Mouse (Mus musculus): Measurements from ENCODE around the gene Hdac9. TPM values are rescaled to one million over a fixed set of nuclear protein-coding genes. Genes with fewer than 3 reads are reported as not detected.

Gene Hdac9
- polyA plus RNA-seq, 1 experiment from 2014 or later = 5.5 TPM

DNA sequence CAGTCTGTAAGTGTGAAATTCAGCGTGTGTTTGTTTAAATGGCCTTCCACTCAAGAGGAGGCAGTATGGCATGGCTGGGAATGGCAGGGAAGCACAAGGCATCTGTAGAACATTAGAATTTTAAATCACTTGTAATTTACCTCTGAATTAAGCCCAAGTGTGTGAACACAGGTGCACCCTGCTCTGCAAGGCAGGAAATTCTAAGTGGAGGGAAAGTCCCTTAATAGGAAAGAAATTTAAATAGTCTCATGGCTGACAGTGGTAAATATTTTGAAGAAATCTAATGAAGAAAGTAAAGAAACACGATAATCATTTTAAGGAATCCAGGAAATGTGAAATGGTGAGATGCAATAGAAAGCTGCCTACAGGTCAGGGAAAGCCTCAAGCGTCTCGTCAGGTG, 114.6 kb downstream of the Hdac9 start:
- Histone ChIP-seq H3K27me3 (ENCODE audit: control insufficient read depth, insufficient read depth, low read length) (no peaks in the 10 kb centered on the region), H3K9me3 (ENCODE audit: control insufficient read depth, low read length) (no peaks in the 10 kb centered on the region), H3K4me3 (ENCODE audit: low read depth, low read length) (no peak overlapping the region), H3K9ac (ENCODE audit: low read length) (no peak overlapping the region), H3K36me3 (ENCODE audit: control insufficient read depth, insufficient read depth, low read length) (no peaks in the 10 kb centered on the region), H3K4me1 (ENCODE audit: control insufficient read depth, insufficient read depth, low read length) (0 out of 2 replicates have a peak, but pooled peaks cover 3% of the 10 kb centered on the region), H3K4me2 (ENCODE audit: low read depth, severe bottlenecking) (no peak overlapping the region), H3K27ac (replicated peaks; ENCODE audit: low read depth, low read length) (no peak overlapping the region)
- DNase-seq (ENCODE audit: low spot score) (no peak), ATAC-seq (ENCODE audit: insufficient number of reproducible peaks, low FRiP score, low TSS enrichment, low read depth) (no peak)
- 65% methylated on average over 4 of the region's 4 CpGs for WGBS

DNA sequence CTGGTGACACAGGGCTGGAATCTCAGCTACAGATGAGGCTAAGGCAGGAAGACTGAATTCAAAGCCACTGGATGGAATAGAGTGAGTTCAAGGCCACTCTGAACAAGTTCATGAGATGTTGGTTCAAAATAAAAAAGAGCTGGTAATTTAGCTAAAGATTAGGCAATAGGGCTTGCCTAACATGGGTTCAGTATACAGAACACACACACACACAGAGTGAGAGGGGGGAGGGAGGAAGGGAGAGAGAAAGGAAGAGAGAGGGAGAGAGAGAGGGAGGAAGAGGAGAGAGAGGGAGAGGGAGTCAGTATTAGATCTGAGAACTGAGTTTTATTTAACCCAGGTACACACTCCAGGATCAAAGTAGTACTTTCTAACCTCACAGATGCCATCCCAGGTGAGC, 115.1 kb downstream of the Hdac9 start:
- Histone ChIP-seq H3K4me1 (ENCODE audit: control insufficient read depth, insufficient read depth, low read length) (0 out of 2 replicates have a peak, but pooled peaks cover 3% of the 10 kb centered on the region), H3K4me3 (ENCODE audit: low read depth, low read length) (no peak overlapping the region), H3K9me3 (ENCODE audit: control insufficient read depth, low read length) (no peaks in the 10 kb centered on the region), H3K27ac (replicated peaks; ENCODE audit: low read depth, low read length) (no peak overlapping the region), H3K36me3 (ENCODE audit: control insufficient read depth, insufficient read depth, low read length) (no peaks in the 10 kb centered on the region), H3K27me3 (ENCODE audit: control insufficient read depth, insufficient read depth, low read length) (no peaks in the 10 kb centered on the region), H3K4me2 (ENCODE audit: low read depth, severe bottlenecking) (no peak overlapping the region), H3K9ac (ENCODE audit: low read length) (no peak overlapping the region)
- DNase-seq (ENCODE audit: low spot score) (no peak), ATAC-seq (ENCODE audit: insufficient number of reproducible peaks, low FRiP score, low TSS enrichment, low read depth) (no peak)

DNA sequence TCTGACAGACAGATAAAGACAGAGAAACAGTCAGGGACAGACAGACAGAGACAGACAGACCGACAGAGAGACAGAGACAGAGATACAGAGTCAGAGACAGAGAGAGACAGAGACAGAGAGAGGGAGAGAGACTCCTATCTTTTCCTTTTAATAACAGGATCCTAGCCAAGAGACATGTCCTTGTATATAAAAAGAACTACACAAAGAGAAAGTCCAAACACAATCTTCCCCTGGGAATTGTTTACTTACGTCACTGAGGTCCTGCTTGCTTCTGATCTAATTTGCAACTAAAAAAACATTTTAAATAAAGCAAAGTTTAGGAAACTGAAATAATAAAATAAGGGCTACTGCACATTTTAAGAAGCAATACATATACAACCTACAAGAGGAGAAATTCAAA, 119.5 kb downstream of the Hdac9 start:
- H3K27me3 ChIP-seq (ENCODE audit: control insufficient read depth, insufficient read depth, low read length) = no peaks in the 10 kb centered on the region
- H3K4me3 ChIP-seq (ENCODE audit: low read depth, low read length) = no peak overlapping the region
- H3K27ac ChIP-seq (replicated peaks; ENCODE audit: low read depth, low read length) = no peak overlapping the region
- H3K4me1 ChIP-seq (ENCODE audit: control insufficient read depth, insufficient read depth, low read length) = 0 out of 2 replicates have a peak, but pooled peaks cover 8% of the 10 kb centered on the region
- no peak for DNase-seq (ENCODE audit: low spot score)
- H3K9me3 ChIP-seq (ENCODE audit: control insufficient read depth, low read length) = no peaks in the 10 kb centered on the region
- ATAC-seq (ENCODE audit: insufficient number of reproducible peaks, low FRiP score, low TSS enrichment, low read depth) = no peak
- no peak overlapping the region for H3K9ac ChIP-seq (ENCODE audit: low read length)
- no peaks in the 10 kb centered on the region for H3K36me3 ChIP-seq (ENCODE audit: control insufficient read depth, insufficient read depth, low read length)
- 85% methylated on average over 2 of the region's 2 CpGs for WGBS
- H3K4me2 ChIP-seq (ENCODE audit: low read depth, severe bottlenecking) = no peak overlapping the region

DNA sequence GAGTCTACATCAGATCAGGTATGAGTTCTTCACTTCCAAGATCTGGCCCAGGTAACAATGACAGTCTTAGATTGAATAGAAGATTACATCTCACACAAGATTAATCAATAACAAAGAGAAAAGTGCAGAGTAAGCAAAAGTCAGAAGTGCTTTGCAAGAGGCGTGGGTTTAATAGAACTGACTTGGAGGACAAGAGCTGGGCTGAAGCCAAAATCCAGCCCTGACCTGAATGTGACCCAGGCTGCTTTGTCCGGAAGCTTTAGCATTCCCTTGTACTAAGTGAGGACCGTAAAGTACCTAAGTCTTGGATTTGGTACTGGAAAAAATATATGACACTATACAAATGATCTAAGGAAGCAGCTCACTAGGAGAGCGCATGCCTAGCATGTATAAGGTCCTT, 121.4 kb downstream of the Hdac9 start:
- no peak overlapping the region for H3K27ac ChIP-seq (replicated peaks; ENCODE audit: low read depth, low read length)
- H3K4me1 ChIP-seq (ENCODE audit: control insufficient read depth, insufficient read depth, low read length) = peaks cover 12% of the 10 kb centered on the region
- H3K4me2 ChIP-seq (ENCODE audit: low read depth, severe bottlenecking) = no peak overlapping the region
- H3K36me3 ChIP-seq (ENCODE audit: control insufficient read depth, insufficient read depth, low read length) = no peaks in the 10 kb centered on the region
- no peaks in the 10 kb centered on the region for H3K9me3 ChIP-seq (ENCODE audit: control insufficient read depth, low read length)
- no peaks in the 10 kb centered on the region for H3K27me3 ChIP-seq (ENCODE audit: control insufficient read depth, insufficient read depth, low read length)
- H3K4me3 ChIP-seq (ENCODE audit: low read depth, low read length) = no peak overlapping the region
- WGBS = 75% methylated on average over 4 of the region's 4 CpGs
- ATAC-seq (ENCODE audit: insufficient number of reproducible peaks, low FRiP score, low TSS enrichment, low read depth) (no peak), DNase-seq (ENCODE audit: low spot score) (no peak)
- no peak overlapping the region for H3K9ac ChIP-seq (ENCODE audit: low read length)

DNA sequence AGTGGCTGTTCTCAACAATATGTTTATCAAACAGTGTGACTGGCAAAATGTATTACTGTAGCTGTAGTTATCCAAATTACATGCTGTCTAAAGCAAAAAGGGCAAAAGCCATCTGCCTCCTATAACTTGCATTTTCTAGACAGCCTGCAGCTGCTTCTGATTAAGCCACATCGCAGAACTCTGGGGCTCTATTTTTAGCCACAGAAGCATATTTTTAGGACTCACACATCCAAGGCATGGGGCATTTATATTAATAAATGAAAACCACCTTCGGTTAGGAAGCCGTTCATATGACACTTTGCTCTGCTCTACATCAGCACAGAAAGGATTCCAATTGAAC, 124.8 kb downstream of the Hdac9 start:
- 17% methylated on average over 3 of the region's 3 CpGs for WGBS
- H3K36me3 ChIP-seq (ENCODE audit: control insufficient read depth, insufficient read depth, low read length) = no peaks in the 10 kb centered on the region
- H3K9ac ChIP-seq (ENCODE audit: low read length) = no peak overlapping the region
- DNase-seq (ENCODE audit: low spot score) (peak; percentile 63), ATAC-seq (ENCODE audit: insufficient number of reproducible peaks, low FRiP score, low TSS enrichment, low read depth) (peak; percentile 60; the same call in 1 of the 2 replicates)
- H3K4me3 ChIP-seq (ENCODE audit: low read depth, low read length) = no peak overlapping the region
- H3K4me1 ChIP-seq (ENCODE audit: control insufficient read depth, insufficient read depth, low read length) = peaks cover 12% of the 10 kb centered on the region
- H3K9me3 ChIP-seq (ENCODE audit: control insufficient read depth, low read length) = no peaks in the 10 kb centered on the region
- no peak overlapping the region for H3K4me2 ChIP-seq (ENCODE audit: low read depth, severe bottlenecking)
- H3K27me3 ChIP-seq (ENCODE audit: control insufficient read depth, insufficient read depth, low read length) = no peaks in the 10 kb centered on the region
- 0 out of 2 replicates have a peak overlapping the region, but pooled peaks have one; percentile 18 for H3K27ac ChIP-seq (replicated peaks; ENCODE audit: low read depth, low read length)

DNA sequence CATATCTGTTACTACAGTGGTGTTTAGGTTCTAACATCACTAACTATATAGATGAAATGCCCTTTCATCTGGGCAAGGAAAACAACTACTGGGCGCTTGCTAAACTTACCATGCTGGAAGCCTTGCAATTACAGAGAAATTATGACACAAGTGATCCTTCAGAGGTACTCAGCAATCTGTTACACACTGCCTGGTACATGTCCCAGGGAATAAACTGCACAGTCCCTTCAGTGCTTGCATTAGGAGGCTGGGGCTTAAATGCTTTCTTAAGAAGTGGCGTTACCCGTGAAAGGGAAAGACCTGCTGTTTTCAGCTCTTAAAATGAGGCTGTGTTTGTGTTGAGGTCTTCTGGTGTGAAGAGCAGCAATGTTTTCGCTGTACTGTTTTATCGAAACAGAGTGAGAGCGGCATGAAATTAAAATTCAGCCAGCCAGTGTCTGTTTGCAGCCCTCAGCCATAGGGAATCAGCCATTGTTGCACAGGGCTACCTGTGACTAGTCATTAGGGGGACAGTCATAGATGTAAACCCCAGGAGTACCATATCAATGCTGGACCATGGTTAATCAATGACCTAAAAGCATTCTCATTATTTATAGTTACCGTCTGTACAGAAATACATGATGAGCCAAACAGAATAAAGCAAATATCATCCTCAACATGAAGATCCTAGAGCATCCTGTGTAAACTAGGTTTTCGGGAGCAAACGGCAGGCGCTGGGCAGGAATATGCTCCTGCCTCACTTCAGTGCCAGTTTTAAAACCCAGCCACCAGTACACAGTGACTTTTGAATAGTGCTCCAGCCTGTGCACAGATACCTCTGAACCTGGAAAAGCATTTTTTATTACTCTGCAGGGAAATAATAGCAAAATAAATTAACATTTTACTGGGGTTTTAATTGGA, 125.4 kb downstream of the Hdac9 start:
- peak; percentile 76; the same call in 1 of the 2 replicates for ATAC-seq (ENCODE audit: insufficient number of reproducible peaks, low FRiP score, low TSS enrichment, low read depth)
- Histone ChIP-seq H3K4me3 (ENCODE audit: low read depth, low read length) (no peak overlapping the region), H3K9ac (ENCODE audit: low read length) (no peak overlapping the region), H3K4me2 (ENCODE audit: low read depth, severe bottlenecking) (no peak overlapping the region), H3K36me3 (ENCODE audit: control insufficient read depth, insufficient read depth, low read length) (no peaks in the 10 kb centered on the region), H3K27me3 (ENCODE audit: control insufficient read depth, insufficient read depth, low read length) (no peaks in the 10 kb centered on the region), H3K9me3 (ENCODE audit: control insufficient read depth, low read length) (no peaks in the 10 kb centered on the region), H3K27ac (replicated peaks; ENCODE audit: low read depth, low read length) (0 out of 2 replicates have a peak overlapping the region, but pooled peaks have one; percentile 38), H3K4me1 (ENCODE audit: control insufficient read depth, insufficient read depth, low read length) (peaks cover 12% of the 10 kb centered on the region)
- no peak for DNase-seq (ENCODE audit: low spot score)
- 61% methylated on average over 10 of the region's 10 CpGs for WGBS

DNA sequence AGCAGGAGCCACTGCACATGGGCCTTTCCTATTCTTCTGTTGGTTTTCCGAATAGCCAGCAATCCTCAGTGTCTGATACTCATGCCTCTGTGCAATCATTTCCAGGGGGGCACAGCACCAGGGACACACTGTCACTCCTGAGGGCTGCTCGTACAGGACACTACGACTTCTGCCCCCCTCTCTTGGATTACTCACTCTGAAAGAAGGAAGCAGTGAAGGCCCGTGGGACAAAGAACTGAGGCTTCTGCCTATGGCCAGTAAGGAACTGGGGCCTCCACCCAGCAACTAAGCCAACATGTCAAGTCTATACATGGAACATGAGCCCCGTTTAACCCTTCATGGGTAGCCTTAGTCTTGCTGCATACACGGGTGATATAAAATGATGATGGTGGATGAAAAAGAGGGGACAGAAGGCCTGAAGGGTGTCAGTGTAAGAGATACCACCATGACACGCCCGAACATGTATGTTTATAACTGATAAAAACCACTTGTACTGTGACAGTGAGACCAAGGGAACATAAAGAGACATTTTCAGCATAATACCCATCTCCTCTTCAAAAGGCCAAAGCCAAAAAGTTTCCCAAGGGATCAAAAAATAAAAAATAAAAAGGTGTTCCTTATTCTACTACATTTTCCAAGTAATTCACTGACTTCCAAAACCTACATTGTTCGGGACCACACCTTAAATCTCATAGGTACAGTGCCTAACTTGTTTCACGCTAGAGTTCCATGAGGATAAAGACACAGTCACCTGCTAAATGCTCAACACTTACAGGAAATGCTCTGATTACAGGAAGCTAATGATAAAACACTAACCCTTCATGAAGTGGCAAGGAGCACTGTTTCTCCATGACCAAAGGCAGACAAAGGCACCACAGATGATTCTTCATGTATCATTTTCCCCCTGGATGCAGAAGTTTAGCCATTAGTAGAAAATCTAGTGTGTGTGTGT, 127.6 kb downstream of the Hdac9 start:
- Histone ChIP-seq H3K4me1 (ENCODE audit: control insufficient read depth, insufficient read depth, low read length) (peaks cover 7% of the 10 kb centered on the region), H3K36me3 (ENCODE audit: control insufficient read depth, insufficient read depth, low read length) (no peaks in the 10 kb centered on the region), H3K4me2 (ENCODE audit: low read depth, severe bottlenecking) (no peak overlapping the region), H3K27ac (replicated peaks; ENCODE audit: low read depth, low read length) (no peak overlapping the region; the same call in 1 of the 2 replicates), H3K4me3 (ENCODE audit: low read depth, low read length) (no peak overlapping the region), H3K9ac (ENCODE audit: low read length) (no peak overlapping the region), H3K27me3 (ENCODE audit: control insufficient read depth, insufficient read depth, low read length) (no peaks in the 10 kb centered on the region), H3K9me3 (ENCODE audit: control insufficient read depth, low read length) (no peaks in the 10 kb centered on the region)
- DNase-seq (ENCODE audit: low spot score) (no peak), ATAC-seq (ENCODE audit: insufficient number of reproducible peaks, low FRiP score, low TSS enrichment, low read depth) (no peak)
- WGBS = 90% methylated on average over 10 of the region's 10 CpGs

DNA sequence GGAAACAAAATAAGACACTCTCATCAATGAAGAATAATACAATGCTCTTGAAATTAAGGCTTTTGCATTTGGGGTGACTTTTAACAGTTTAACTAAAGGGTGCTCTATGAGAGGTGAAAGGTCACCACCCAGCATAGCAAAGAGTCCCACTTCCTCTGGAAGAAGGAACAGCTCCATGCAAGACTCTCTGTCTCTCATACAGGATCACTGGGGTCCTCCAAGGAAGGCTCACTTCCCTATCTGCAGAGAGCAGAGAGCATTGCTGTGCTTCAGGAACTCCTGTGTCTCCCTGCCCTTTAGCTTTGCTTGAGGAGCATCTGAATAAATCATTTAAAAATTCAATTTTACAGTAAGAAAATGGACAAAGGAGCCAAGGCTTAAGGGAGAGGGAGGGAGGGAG, 129.5 kb downstream of the Hdac9 start:
- no peak overlapping the region for H3K27ac ChIP-seq (replicated peaks; ENCODE audit: low read depth, low read length)
- H3K9ac ChIP-seq (ENCODE audit: low read length) = no peak overlapping the region

More for the DNA sequence above, 129.5 kb downstream of the Hdac9 start:
- Histone ChIP-seq H3K4me1 (ENCODE audit: control insufficient read depth, insufficient read depth, low read length) (peaks cover 7% of the 10 kb centered on the region), H3K4me3 (ENCODE audit: low read depth, low read length) (no peak overlapping the region), H3K36me3 (ENCODE audit: control insufficient read depth, insufficient read depth, low read length) (no peaks in the 10 kb centered on the region), H3K4me2 (ENCODE audit: low read depth, severe bottlenecking) (no peak overlapping the region), H3K27me3 (ENCODE audit: control insufficient read depth, insufficient read depth, low read length) (no peaks in the 10 kb centered on the region), H3K9me3 (ENCODE audit: control insufficient read depth, low read length) (no peaks in the 10 kb centered on the region)
- ATAC-seq (ENCODE audit: insufficient number of reproducible peaks, low FRiP score, low TSS enrichment, low read depth) (no peak), DNase-seq (ENCODE audit: low spot score) (no peak)

Measured in limb, embryonic 11.5 days (tissue).